ENCODE assay signal across 8 mouse cellular contexts in genomic region chr9:54438246-54438645, GRCm38 (mm10).
DNase-seq lines count a peak whose midpoint lies in the region; TF ChIP-seq lines count a peak whose summit lies in the region.

No protein-coding gene starts in this region.

- no peak overlapping the region for H3K4me3 ChIP-seq in gastrocnemius, adult 2 months
- no peak overlapping the region for H3K4me3 ChIP-seq in thymus, adult 2 months (ENCODE audit: control insufficient read depth, insufficient read depth, low read length)

- no peaks in the 10 kb centered on the region for H3K4me1 ChIP-seq in thymus, adult 2 months (replicated peaks; ENCODE audit: control insufficient read depth, insufficient read depth, low read length)

- peak; percentile 45 for DNase-seq in gastrocnemius, adult 2 months
- DNase-seq in gastrocnemius, postnatal 25 days, result no peak
- DNase-seq in thymus, adult 2 months, result peak; percentile 6
- no peak for DNase-seq in thymus, postnatal 36 days
- DNase-seq in embryo, embryonic 10.5 days (ENCODE audit: low spot score), result peak; percentile 82
- DNase-seq in hindlimb bud, embryonic 11.5 days (ENCODE audit: extremely low spot score, low read depth, low spot score), result peak; percentile 22
- DNase-seq in lung, postnatal 10 days, result peak; percentile 62
- DNase-seq in Muller cell, postnatal 12 days (ENCODE audit: inconsistent ontology term), result no peak

- 58% methylated on average over 2 of the region's 2 CpGs for WGBS in thymus, adult 2 months

- H3K27me3 ChIP-seq in thymus, adult 2 months (ENCODE audit: control insufficient read depth, insufficient read depth, low read length), result no peaks in the 10 kb centered on the region

- intact Hi-C loops in gastrocnemius, adult 2 months (cut with DNase I), result loop anchor here (1.0 to 5.0 kb wide), 2 partner anchors 109 to 238 kb away; no protein-coding TSS in a partner anchor

- no peak overlapping the region for H3K27ac ChIP-seq in gastrocnemius, adult 2 months
- H3K27ac ChIP-seq in thymus, adult 2 months (ENCODE audit: control insufficient read depth, insufficient read depth, low read length), result no peak overlapping the region

- TF ChIP-seq CTCF in gastrocnemius, adult 2 months (IDR thresholded peaks at IDR 0.05), result peak; percentile 78
- no peak for TF ChIP-seq CTCF in thymus, adult 2 months (IDR thresholded peaks at IDR 0.05; ENCODE audit: borderline replicate concordance, control insufficient read depth, extremely low read depth, insufficient read depth, low read length, poor library complexity)

- no peak for TF ChIP-seq POLR2A in thymus, adult 2 months (IDR thresholded peaks at IDR 0.05; ENCODE audit: control insufficient read depth, extremely low read depth, insufficient read depth, low read length, poor library complexity)

- H3K36me3 ChIP-seq in thymus, adult 2 months (ENCODE audit: control insufficient read depth, insufficient read depth, low read length), result no peaks in the 10 kb centered on the region

Comparison
In these comparisons a context has a peak if more than half of its experiments do, and no peak if none do; other contexts are left out.
1. DNase-seq: peak in gastrocnemius, adult 2 months (single experiment), thymus, adult 2 months (single experiment), embryo, embryonic 10.5 days (single experiment), hindlimb bud, embryonic 11.5 days (single experiment) and lung, postnatal 10 days (single experiment); none in gastrocnemius, postnatal 25 days (single experiment), thymus, postnatal 36 days (0 of 2) and Muller cell, postnatal 12 days (single experiment).